Mouse (Mus musculus) stomach, embryonic 14.5 days (tissue): ENCODE data around the gene Fis1. TPM values are rescaled to one million over a fixed set of nuclear protein-coding genes. Genes with fewer than 3 reads are reported as not detected.

Experiments
- ATAC-seq: fragments of 200-750 bp; cut with Nextera tagmentation; 2 replicates; pipeline ENCODE4 v1.8.0; 2017; ENCODE audit warnings: low read depth, moderate TSS enrichment; ENCODE audit not compliant: insufficient number of reproducible peaks, insufficient read depth, low FRiP score
- H3K27ac ChIP-seq: fragments of 300-500 bp; sonication (generic); 2 replicates; pipeline ENCODE4 v1.5.1; 2014; ENCODE audit warnings: mild to moderate bottlenecking, low read length, moderate library complexity, mixed read lengths
- H3K27me3 ChIP-seq: fragments of 300-500 bp; sonication (generic); 2 replicates; pipeline ENCODE4 v1.6.1; 2014; ENCODE audit warnings: low read length, control low read depth, mixed read lengths; ENCODE audit not compliant: control insufficient read depth, insufficient read depth
- H3K36me3 ChIP-seq: fragments of 300-500 bp; sonication (generic); 2 replicates; pipeline ENCODE4 v1.6.1; 2014; ENCODE audit warnings: mild to moderate bottlenecking, control low read depth, low read length, moderate library complexity, mixed read lengths; ENCODE audit not compliant: control insufficient read depth, insufficient read depth
- H3K4me1 ChIP-seq: fragments of 300-500 bp; sonication (generic); 2 replicates; pipeline ENCODE4 v1.6.1; 2014; ENCODE audit warnings: low read length, control low read depth, mixed read lengths; ENCODE audit not compliant: control insufficient read depth, insufficient read depth
- H3K4me2 ChIP-seq: fragments of 300-500 bp; sonication (generic); replicated peaks from 2 replicates; pipeline ENCODE4 v1.6.1; 2014; ENCODE audit warnings: low read depth, low read length, control low read depth
- H3K4me3 ChIP-seq: fragments of 300-500 bp; sonication (generic); 2 replicates; pipeline ENCODE4 v1.5.1; 2014; ENCODE audit warnings: low read depth, low read length, control low read depth
- H3K9ac ChIP-seq: fragments of 300-500 bp; sonication (generic); replicated peaks from 2 replicates; pipeline ENCODE4 v1.6.1; 2014; ENCODE audit warnings: low read depth, mild to moderate bottlenecking, control low read depth, low read length, moderate library complexity, mixed read lengths
- H3K9me3 ChIP-seq: fragments of 300-500 bp; sonication (generic); 2 replicates; pipeline ENCODE4 v1.6.1; 2016; ENCODE audit warnings: low read depth, low read length, control low read depth; ENCODE audit not compliant: control insufficient read depth
- WGBS: fragments of 180-500 bp; shearing (Covaris S2); extraction: QIAGEN DNeasy Blood & Tissue Kit; methylation state at CpG from one replicate; pipeline ENCODE4 v1.1.7; 2014; 5-methylcytosine and 5-hydroxymethylcytosine counted together
- polyA plus RNA-seq: library from polyadenylated mRNA; unstranded; fragments of >200 nt; fragmentation: Nextera tagmentation; extraction: Ambion mirVana; gene quantifications from 2 replicates; pipeline ENCODE4 v1.2.1, GENCODE M21; 2014

Gene Fis1
- polyA plus RNA-seq, 1 experiment from 2014 or later: 304 TPM

- Histone ChIP-seq H3K4me2 (peak overlapping the region; percentile 77), H3K4me3 (peak overlapping the region; percentile 96), H3K27me3 (no peaks in the 10 kb centered on the region), H3K9ac (peak overlapping the region; percentile 92), H3K4me1 (peaks cover 13% of the 10 kb centered on the region), H3K27ac (peak overlapping the region; percentile 95), H3K36me3 (peaks cover 25% of the 10 kb centered on the region; the same call in 1 of the 2 replicates), H3K9me3 (no peaks in the 10 kb centered on the region)
- peak; percentile 73 for ATAC-seq
- under 1% methylated on average over 67 of the region's 67 CpGs for WGBS
Measured at GRCm38 (mm10) chr5:136987138-136987933, 34.3 kb downstream of the Fis1 start.

GRCm38 (mm10) chr5:136987934-136988271 lies 34.8 kb downstream of the Fis1 start, which contains the start of gene Znhit1:
Gene Znhit1, minus strand, starts transcription at chr5:136988021.
- under 1% methylated on average over 12 of the region's 12 CpGs for WGBS
- no peaks in the 10 kb centered on the region for H3K27me3 ChIP-seq
- ATAC-seq: no peak
- H3K27ac ChIP-seq: peak within 1 kb of the TSS; percentile 95
- H3K4me2 ChIP-seq: peak within 1 kb of the TSS; percentile 77
- peak within 1 kb of the TSS; percentile 92 for H3K9ac ChIP-seq
- H3K4me3 ChIP-seq: peak within 1 kb of the TSS; percentile 96
- no peaks in the 10 kb centered on the region for H3K9me3 ChIP-seq
- peaks cover 13% of the 10 kb centered on the region for H3K4me1 ChIP-seq
- H3K36me3 ChIP-seq: peaks cover 25% of the 10 kb centered on the region; the same call in 1 of the 2 replicates

GRCm38 (mm10) chr5:136988420-136988819 lies 35.3 kb downstream of the Fis1 start:
- peaks cover 13% of the 10 kb centered on the region for H3K4me1 ChIP-seq
- ATAC-seq: no peak
- 45% methylated on average over 7 of the region's 7 CpGs for WGBS
- peak overlapping the region; percentile 92; the same call in 1 of the 2 replicates for H3K9ac ChIP-seq
- H3K36me3 ChIP-seq: peaks cover 25% of the 10 kb centered on the region; the same call in 1 of the 2 replicates
- H3K27ac ChIP-seq: no peak overlapping the region
- H3K4me2 ChIP-seq: peak overlapping the region; percentile 77
- H3K9me3 ChIP-seq: no peaks in the 10 kb centered on the region
- peak overlapping the region; percentile 96 for H3K4me3 ChIP-seq
- no peaks in the 10 kb centered on the region for H3K27me3 ChIP-seq

GRCm38 (mm10) chr5:136989801-136990200 lies 36.7 kb downstream of the Fis1 start:
- 92% methylated on average over 6 of the region's 6 CpGs for WGBS
- peaks cover 33% of the 10 kb centered on the region for H3K36me3 ChIP-seq
- H3K9me3 ChIP-seq: no peaks in the 10 kb centered on the region
- H3K4me1 ChIP-seq: peaks cover 13% of the 10 kb centered on the region
- H3K4me2 ChIP-seq: no peak overlapping the region
- no peak overlapping the region for H3K4me3 ChIP-seq
- no peak overlapping the region for H3K9ac ChIP-seq
- H3K27me3 ChIP-seq: no peaks in the 10 kb centered on the region
- ATAC-seq: no peak
- H3K27ac ChIP-seq: no peak overlapping the region

- H3K27me3 ChIP-seq: no peaks in the 10 kb centered on the region
- no peak overlapping the region for H3K4me2 ChIP-seq
- H3K36me3 ChIP-seq: peaks cover 10% of the 10 kb centered on the region
- H3K4me1 ChIP-seq: peaks cover 2% of the 10 kb centered on the region; the same call in 1 of the 2 replicates
- 79% methylated on average over 4 of the region's 5 CpGs for WGBS
- H3K27ac ChIP-seq: no peak overlapping the region
- no peaks in the 10 kb centered on the region for H3K9me3 ChIP-seq
- H3K9ac ChIP-seq: no peak overlapping the region
- H3K4me3 ChIP-seq: no peak overlapping the region
- ATAC-seq: no peak
Measured at GRCm38 (mm10) chr5:136999449-136999848, 46.4 kb downstream of the Fis1 start.

GRCm38 (mm10) chr5:137000612-137001011 lies 47.5 kb downstream of the Fis1 start:
- no peak overlapping the region for H3K4me2 ChIP-seq
- no peaks in the 10 kb centered on the region for H3K9me3 ChIP-seq
- no peak for ATAC-seq
- H3K27me3 ChIP-seq: no peaks in the 10 kb centered on the region
- no peak overlapping the region for H3K27ac ChIP-seq
- WGBS: 79% methylated on average over 2 of the region's 2 CpGs
- H3K4me1 ChIP-seq: peaks cover 2% of the 10 kb centered on the region; the same call in 1 of the 2 replicates
- H3K36me3 ChIP-seq: 0 out of 2 replicates have a peak, but pooled peaks cover 2% of the 10 kb centered on the region
- H3K9ac ChIP-seq: no peak overlapping the region
- H3K4me3 ChIP-seq: no peak overlapping the region

- no peaks in the 10 kb centered on the region for H3K27me3 ChIP-seq
- 44% methylated on average over 8 of the region's 8 CpGs for WGBS
Measured at GRCm38 (mm10) chr5:137007276-137007675, 54.2 kb downstream of the Fis1 start.

GRCm38 (mm10) chr5:137009988-137010387 lies 56.9 kb downstream of the Fis1 start:
- H3K9me3 ChIP-seq: no peaks in the 10 kb centered on the region
- H3K4me2 ChIP-seq: no peak overlapping the region
- H3K9ac ChIP-seq: no peak overlapping the region
- ATAC-seq: no peak
- H3K4me1 ChIP-seq: no peaks in the 10 kb centered on the region
- H3K27me3 ChIP-seq: no peaks in the 10 kb centered on the region
- H3K27ac ChIP-seq: no peak overlapping the region
- H3K36me3 ChIP-seq: no peaks in the 10 kb centered on the region
- H3K4me3 ChIP-seq: no peak overlapping the region
- 34% methylated on average over 3 of the region's 3 CpGs for WGBS

More at GRCm38 (mm10) chr5:137007276-137007675, 54.2 kb downstream of the Fis1 start:
- no peak overlapping the region for H3K4me2 ChIP-seq
- no peak overlapping the region for H3K9ac ChIP-seq
- H3K4me3 ChIP-seq: no peak overlapping the region
- no peak for ATAC-seq
- H3K27ac ChIP-seq: no peak overlapping the region
- H3K36me3 ChIP-seq: no peaks in the 10 kb centered on the region
- H3K9me3 ChIP-seq: no peaks in the 10 kb centered on the region
- H3K4me1 ChIP-seq: no peaks in the 10 kb centered on the region
